Mouse (Mus musculus) testis, adult 2 months (tissue): ENCODE measurements around the gene Tcea2.

Experiments used
- CTCF ChIP-seq: fragments of 200-500 bp; IDR thresholded peaks from 2 replicates; pipeline ENCODE4 v1.5.1; 2012; ENCODE audit warnings: low read depth, mild to moderate bottlenecking, inconsistent platforms, low read length, moderate library complexity; ENCODE audit not compliant: control insufficient read depth, insufficient read depth, insufficient replicate concordance
- POLR2A ChIP-seq: fragments of 200-500 bp; IDR thresholded peaks from 2 replicates; pipeline ENCODE4 v1.6.1; 2012; ENCODE audit warnings: low read depth, mild to moderate bottlenecking, inconsistent platforms, low read length, moderate library complexity; ENCODE audit not compliant: control insufficient read depth

DNA sequence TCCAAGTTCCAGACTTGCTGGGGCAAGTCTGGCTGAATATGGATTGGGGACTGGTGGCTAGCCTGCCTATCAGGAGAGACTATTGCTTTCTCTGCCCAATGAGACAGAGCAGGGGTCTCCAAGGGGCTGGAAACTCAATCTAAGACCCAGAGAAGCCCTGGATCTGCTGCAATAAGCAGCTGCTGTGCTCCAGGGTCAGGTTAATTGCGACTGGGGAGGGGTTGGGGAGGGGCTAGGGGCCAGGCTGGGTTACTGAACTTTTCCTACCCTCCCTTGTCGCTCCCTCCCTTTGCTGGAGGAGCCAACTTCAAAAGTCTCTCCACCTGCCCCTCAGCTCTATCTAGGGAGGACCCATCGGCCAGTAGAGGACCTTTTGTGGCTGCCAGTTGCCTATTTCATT is 23.4 kb upstream of the Tcea2 start, which contains the start of gene Gm29797:
- TF ChIP-seq CTCF (no peak), POLR2A (no peak)
